Mouse (Mus musculus): Measurements from ENCODE around the gene Fscn2.

DNA sequence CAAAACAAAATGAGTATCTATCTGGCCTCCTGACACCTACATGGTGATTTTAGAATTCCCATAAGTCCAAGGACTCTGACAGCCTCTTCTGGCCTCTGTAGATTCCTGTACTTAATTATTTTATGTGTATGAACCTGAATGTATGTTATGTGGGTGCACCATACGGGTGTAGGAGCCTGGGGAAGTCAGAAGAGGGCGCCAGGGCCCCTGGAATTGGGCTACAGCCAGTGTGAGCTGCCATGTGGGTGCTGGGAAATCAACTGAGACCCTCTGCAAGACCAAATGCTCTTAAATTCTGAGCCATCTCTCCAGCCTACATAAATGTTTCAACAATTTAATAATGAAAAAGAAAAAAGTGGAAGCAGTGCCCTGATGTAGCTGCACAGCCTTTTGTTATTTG lies 23.9 kb upstream of the Fscn2 start:
- TF ChIP-seq CTCF (IDR thresholded peaks at IDR 0.05; ENCODE audit: low read depth): peak; percentile 55
- no peak for TF ChIP-seq EP300 (IDR thresholded peaks at IDR 0.05; ENCODE audit: low read depth)

Measured in liver, embryonic 14.5 days (tissue).